Mouse (Mus musculus): ENCODE measurements around the gene Stac2.

GRCm38 (mm10) chr11:98022555-98023371 lies 30.5 kb downstream of the Stac2 start, which contains the start of gene Cacnb1:
- TF ChIP-seq CTCF (IDR thresholded peaks at IDR 0.05; ENCODE audit: control insufficient read depth, insufficient read depth, insufficient replicate concordance, low read depth, low read length) (no peak), POLR2A (IDR thresholded peaks at IDR 0.05; ENCODE audit: control insufficient read depth, low read depth, low read length) (peak; percentile 81)
